Mouse (Mus musculus) forebrain, embryonic 16.5 days (tissue): ENCODE measurements at regions not wholly inside any gene's neighbourhood (a gene's known extent, or its start where the extent isn't known, plus 50 kb on each side); places are given as distances from the start of the nearest gene placed in this dataset.

ENCODE experiments used
- ATAC-seq: fragments of 200-750 bp; cut with Nextera tagmentation; 2 replicates; pipeline ENCODE4 v1.8.0; 2017; ENCODE audit warnings: mild to moderate bottlenecking, moderate library complexity
- H3K27ac ChIP-seq: fragments of 300-500 bp; sonication (generic); 2 replicates; pipeline ENCODE4 v1.5.1; 2014; ENCODE audit warnings: low read length, control low read depth
- H3K27me3 ChIP-seq: fragments of 300-500 bp; sonication (generic); replicated peaks from 2 replicates; pipeline ENCODE4 v1.6.1; 2014; ENCODE audit warnings: low read length; ENCODE audit not compliant: control insufficient read depth, insufficient read depth
- H3K36me3 ChIP-seq: fragments of 300-500 bp; sonication (generic); 2 replicates; pipeline ENCODE4 v1.6.1; 2014; ENCODE audit not compliant: control insufficient read depth, insufficient read depth
- H3K4me1 ChIP-seq: fragments of 300-500 bp; sonication (generic); replicated peaks from 2 replicates; pipeline ENCODE4 v1.6.1; 2014; ENCODE audit warnings: low read length; ENCODE audit not compliant: control insufficient read depth, insufficient read depth
- H3K4me2 ChIP-seq: fragments of 300-500 bp; sonication (generic); 2 replicates; pipeline ENCODE4 v1.6.1; 2014; ENCODE audit warnings: mild to moderate bottlenecking, low read length, control low read depth
- H3K4me3 ChIP-seq: fragments of 300-500 bp; sonication (generic); replicated peaks from 2 replicates; pipeline ENCODE4 v1.5.1; 2014; ENCODE audit warnings: mild to moderate bottlenecking, low read length, control low read depth
- H3K9ac ChIP-seq: fragments of 300-500 bp; sonication (generic); replicated peaks from 2 replicates; pipeline ENCODE4 v1.6.1; 2014; ENCODE audit warnings: low read depth, low read length, control low read depth
- H3K9me3 ChIP-seq: fragments of 300-500 bp; sonication (generic); 2 replicates; pipeline ENCODE4 v1.6.1; 2016; ENCODE audit warnings: low read length; ENCODE audit not compliant: control insufficient read depth
- WGBS: fragments of 180-500 bp; shearing (Covaris S2); extraction: QIAGEN DNeasy Blood & Tissue Kit; methylation state at CpG from one replicate; pipeline ENCODE4 v1.1.7; 2014; 5-methylcytosine and 5-hydroxymethylcytosine counted together

DNA sequence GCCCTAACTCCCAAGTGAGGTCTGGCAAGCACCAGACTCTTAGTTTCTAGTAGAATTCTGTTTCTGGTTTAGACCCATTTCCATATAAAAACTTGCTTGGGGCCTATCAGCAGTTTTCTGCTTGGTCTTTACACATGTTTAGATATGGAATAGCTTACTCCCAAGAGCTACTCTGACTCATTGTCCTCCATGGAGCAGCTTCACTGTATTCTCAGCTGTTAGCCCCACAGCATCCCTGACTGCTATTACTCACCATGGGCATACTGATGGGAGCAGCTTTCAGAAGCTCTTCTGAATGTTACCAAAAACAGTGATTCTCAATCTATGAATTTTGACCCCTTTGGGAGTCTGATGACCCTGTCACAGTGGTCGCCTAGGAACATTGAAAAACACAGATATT lies 630.1 kb upstream of the 4930452B06Rik start:
- ATAC-seq, result no peak
- Histone ChIP-seq H3K27me3 (no peaks in the 10 kb centered on the region), H3K4me1 (no peaks in the 10 kb centered on the region; the same call in 1 of the 2 replicates), H3K4me2 (no peak overlapping the region), H3K9me3 (peaks cover 2% of the 10 kb centered on the region; the same call in 1 of the 2 replicates), H3K4me3 (no peak overlapping the region), H3K27ac (no peak overlapping the region), H3K36me3 (no peaks in the 10 kb centered on the region), H3K9ac (no peak overlapping the region)
- 68% methylated on average over 1 of the region's 1 CpGs for WGBS

DNA sequence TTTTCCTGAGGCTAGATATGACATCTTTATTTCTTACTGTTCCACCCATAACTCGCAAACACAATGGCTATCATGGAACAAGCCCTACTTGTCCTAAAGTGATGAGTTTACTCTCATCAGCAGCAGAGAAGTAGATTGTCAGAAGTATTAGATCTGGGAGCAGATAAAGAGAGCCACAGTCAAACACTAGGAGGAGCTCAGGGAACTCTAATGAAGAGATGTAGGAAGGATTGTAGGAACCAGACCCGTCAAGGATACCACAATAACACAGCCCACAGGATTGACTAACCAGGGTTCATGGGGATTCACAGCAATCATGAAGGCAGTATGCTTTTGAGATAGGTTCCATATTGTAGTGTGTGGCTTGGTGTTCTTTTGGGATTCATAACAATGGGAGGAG lies 628.5 kb upstream of the 4930452B06Rik start:
- Histone ChIP-seq H3K27ac (no peak overlapping the region), H3K27me3 (no peaks in the 10 kb centered on the region), H3K4me2 (no peak overlapping the region), H3K4me3 (no peak overlapping the region), H3K36me3 (no peaks in the 10 kb centered on the region), H3K9ac (no peak overlapping the region), H3K9me3 (no peaks in the 10 kb centered on the region), H3K4me1 (no peaks in the 10 kb centered on the region; the same call in 1 of the 2 replicates)
- ATAC-seq, result no peak
- WGBS, result 83% methylated on average over 2 of the region's 2 CpGs

DNA sequence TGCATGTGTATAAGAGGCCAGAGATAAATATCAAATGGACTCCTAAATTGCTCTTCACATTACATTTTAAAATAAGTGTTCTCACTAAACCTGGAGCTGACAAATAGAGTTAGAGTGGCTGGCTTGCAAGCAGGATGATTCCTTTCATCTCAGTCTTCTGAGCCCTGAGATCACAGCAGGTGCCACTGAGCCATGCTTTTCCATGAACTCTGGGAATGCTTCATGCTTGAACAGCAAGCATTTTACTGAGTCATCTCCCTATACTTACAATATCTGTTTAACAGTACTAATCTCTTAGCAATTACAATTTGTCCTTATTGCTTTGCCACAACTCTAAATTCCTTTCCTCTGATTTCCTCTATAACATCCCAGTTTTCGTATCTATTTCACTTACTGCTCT lies 622.1 kb upstream of the 4930452B06Rik start:
- Histone ChIP-seq H3K4me1 (no peaks in the 10 kb centered on the region; the same call in 1 of the 2 replicates), H3K4me2 (no peak overlapping the region), H3K4me3 (no peak overlapping the region), H3K27ac (no peak overlapping the region), H3K9ac (no peak overlapping the region), H3K36me3 (no peaks in the 10 kb centered on the region), H3K27me3 (no peaks in the 10 kb centered on the region), H3K9me3 (no peaks in the 10 kb centered on the region)
- no peak for ATAC-seq
- WGBS, result 71% methylated on average over 1 of the region's 1 CpGs

DNA sequence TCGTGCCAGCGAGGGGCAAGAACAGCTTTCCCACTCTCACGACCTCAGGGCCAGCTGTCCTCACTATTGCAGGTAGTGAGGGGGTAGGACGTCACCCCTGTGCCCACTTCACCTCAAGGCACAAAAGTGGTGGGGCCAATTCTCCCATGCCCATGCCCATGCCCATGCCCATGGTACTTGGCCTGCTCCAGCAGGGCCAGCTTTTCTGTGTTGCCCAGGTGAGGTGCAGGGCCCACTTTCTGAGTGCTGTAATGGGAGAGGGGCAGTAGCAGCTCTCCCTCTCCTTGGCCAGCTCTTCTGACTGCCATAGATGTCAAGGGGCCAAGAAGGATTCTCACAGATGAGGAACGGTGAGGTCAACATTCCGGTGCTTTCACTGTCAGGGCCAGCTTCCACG lies 619.6 kb upstream of the 4930452B06Rik start:
- WGBS, result 89% methylated on average over 7 of the region's 7 CpGs
- ATAC-seq, result no peak

DNA sequence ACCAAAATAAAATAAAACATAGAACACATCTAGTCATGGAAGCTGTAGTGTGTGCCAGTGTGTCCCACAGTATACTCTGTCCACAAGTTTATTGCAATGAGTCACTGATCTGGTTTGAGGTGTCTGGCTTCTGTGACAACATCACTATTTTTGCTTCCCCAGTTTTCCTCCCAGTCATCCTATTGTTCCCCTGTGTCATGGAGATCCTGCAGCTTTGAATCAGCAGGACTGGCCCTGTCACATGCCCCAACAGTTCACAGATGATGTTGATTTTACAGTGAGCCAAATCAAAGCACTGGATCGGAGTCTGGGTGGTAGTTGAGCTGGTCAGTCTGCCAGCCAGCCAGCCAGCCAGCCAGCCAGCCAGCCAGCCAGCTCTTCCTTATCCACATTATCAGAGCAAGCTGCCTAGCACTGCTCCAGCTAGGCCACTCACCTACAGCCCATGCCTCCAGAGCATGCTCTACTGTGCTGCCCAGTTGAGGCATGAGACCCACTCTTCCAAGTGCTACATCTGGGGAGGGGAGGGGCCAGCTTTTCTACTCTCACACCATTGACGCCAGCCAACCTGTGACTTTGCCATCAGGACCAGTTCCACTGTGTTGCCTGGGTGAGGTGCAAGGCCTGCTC lies 619.1 kb upstream of the 4930452B06Rik start:
- Histone ChIP-seq H3K9ac (no peak overlapping the region), H3K4me2 (no peak overlapping the region), H3K27ac (no peak overlapping the region), H3K27me3 (no peaks in the 10 kb centered on the region), H3K4me1 (no peaks in the 10 kb centered on the region), H3K9me3 (no peaks in the 10 kb centered on the region), H3K36me3 (no peaks in the 10 kb centered on the region), H3K4me3 (no peak overlapping the region)
- WGBS, result 85% methylated on average over 2 of the region's 2 CpGs
- ATAC-seq, result no peak

More for the DNA sequence above, 619.6 kb upstream of the 4930452B06Rik start:
- Histone ChIP-seq H3K9me3 (no peaks in the 10 kb centered on the region), H3K4me2 (no peak overlapping the region), H3K27me3 (no peaks in the 10 kb centered on the region), H3K9ac (no peak overlapping the region), H3K27ac (no peak overlapping the region), H3K4me1 (no peaks in the 10 kb centered on the region), H3K36me3 (no peaks in the 10 kb centered on the region), H3K4me3 (no peak overlapping the region)

DNA sequence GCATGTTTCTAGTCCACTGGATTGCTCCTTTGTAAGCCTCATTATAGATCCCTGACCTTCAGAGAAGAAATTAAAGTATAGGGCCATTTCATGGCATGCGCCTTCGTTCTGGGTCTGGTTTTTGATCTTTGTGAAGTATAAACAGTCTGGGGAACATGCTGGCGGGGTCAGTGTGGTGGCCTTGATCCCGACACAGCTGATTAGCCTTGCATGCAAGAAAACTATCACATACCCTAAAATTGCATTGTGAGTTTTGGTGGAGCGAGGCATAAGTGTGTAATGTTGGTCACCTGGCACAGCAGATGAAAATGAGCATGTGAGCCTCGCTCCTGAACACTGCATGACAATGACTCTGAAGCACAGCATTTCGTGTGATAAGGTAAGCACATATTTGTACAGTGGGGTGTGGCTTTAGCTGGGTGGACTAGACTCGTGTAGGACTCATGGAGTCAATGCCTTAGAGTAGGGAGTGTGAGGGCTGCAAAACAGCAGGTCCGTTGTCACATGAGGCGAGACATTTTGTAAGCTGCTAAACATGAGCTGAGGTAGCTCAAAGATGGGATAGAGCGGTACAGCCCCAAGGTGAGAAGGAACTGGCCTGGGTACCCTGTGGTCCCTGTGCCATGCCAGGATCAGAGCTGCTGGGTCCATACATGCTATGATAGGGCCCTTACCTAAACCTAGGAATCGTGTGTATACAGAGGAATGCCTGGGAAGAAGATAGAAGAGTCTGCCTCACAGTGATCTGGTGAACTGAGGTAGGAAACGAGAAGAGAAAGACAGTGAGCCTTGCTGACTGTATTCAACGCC lies 601.4 kb upstream of the 4930452B06Rik start:
- no peak overlapping the region for H3K9ac ChIP-seq

DNA sequence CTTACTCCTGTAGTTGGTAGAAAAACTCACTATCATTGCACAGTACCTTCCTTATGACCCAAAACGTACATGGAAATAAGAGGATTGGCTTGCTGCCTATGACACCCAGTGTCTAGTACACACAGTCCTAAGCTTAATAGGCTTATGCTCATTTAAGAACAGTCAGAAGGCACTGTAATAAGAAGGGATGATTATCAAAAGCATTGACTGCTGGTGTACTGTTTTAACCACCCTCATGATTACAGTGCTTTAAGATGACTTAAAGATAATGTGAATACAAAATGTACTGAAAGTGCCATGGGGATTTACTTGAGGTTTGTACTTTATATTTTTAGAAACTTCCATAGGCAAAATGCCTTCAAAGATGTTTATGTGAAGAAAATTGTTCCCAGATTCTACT lies 586.0 kb upstream of the 4930452B06Rik start:
- no peaks in the 10 kb centered on the region for H3K27me3 ChIP-seq
- WGBS, result 84% methylated on average over 1 of the region's 1 CpGs
- no peak overlapping the region for H3K9ac ChIP-seq
- ATAC-seq, result no peak
- no peaks in the 10 kb centered on the region for H3K9me3 ChIP-seq
- no peaks in the 10 kb centered on the region for H3K4me1 ChIP-seq
- H3K4me3 ChIP-seq, result no peak overlapping the region
- H3K36me3 ChIP-seq, result no peaks in the 10 kb centered on the region
- H3K4me2 ChIP-seq, result no peak overlapping the region
- no peak overlapping the region for H3K27ac ChIP-seq

More for the DNA sequence above, 601.4 kb upstream of the 4930452B06Rik start:
- Histone ChIP-seq H3K4me1 (no peaks in the 10 kb centered on the region), H3K27ac (no peak overlapping the region), H3K27me3 (no peaks in the 10 kb centered on the region), H3K36me3 (no peaks in the 10 kb centered on the region), H3K4me3 (no peak overlapping the region), H3K4me2 (no peak overlapping the region), H3K9me3 (no peaks in the 10 kb centered on the region)
- 86% methylated on average over 14 of the region's 14 CpGs for WGBS
- ATAC-seq, result no peak

DNA sequence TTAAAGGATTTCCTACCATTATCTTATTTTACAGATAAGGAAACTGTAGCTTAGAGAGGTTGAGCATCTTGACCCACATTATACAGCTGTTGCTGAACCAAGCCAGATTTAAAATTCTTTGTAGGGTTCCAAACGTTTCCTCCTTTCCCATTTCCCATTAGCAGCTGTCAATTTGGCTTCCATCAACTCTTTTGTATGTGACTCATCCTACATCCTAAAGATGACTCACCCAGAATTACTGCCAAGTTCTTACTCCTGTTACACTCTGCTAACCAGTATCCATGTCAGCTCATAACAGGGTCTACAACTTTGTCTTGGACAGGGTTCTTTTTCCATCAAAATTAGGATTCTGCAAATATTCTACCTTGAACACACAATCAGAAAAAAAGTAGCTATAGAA lies 579.2 kb upstream of the 4930452B06Rik start:
- no peak for ATAC-seq
- H3K36me3 ChIP-seq, result no peaks in the 10 kb centered on the region
- 34% methylated on average over 1 of the region's 1 CpGs for WGBS
- H3K9me3 ChIP-seq, result no peaks in the 10 kb centered on the region
- no peak overlapping the region for H3K9ac ChIP-seq
- H3K27ac ChIP-seq, result no peak overlapping the region
- no peaks in the 10 kb centered on the region for H3K27me3 ChIP-seq
- H3K4me3 ChIP-seq, result no peak overlapping the region
- no peaks in the 10 kb centered on the region for H3K4me1 ChIP-seq
- H3K4me2 ChIP-seq, result no peak overlapping the region

DNA sequence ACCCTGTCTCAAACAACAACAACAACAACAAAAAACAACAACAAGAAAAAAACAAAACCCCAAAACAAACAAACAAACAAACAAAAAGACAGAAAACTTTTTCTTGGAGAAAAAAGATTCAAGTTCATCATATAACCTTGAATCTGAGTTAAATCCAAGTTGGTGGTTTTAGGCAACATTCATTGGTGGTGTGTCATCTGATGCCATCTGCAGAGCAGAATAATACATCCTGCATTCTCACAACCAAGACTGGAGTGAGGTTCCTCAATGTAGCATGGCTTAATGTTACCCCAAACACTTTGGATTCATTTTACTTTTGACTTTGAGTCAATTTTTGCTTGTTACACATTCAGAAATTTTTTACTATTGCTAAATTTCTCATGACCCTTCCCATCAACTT lies 577.3 kb upstream of the 4930452B06Rik start:
- no peaks in the 10 kb centered on the region for H3K27me3 ChIP-seq
- no peak overlapping the region for H3K4me3 ChIP-seq
- no peaks in the 10 kb centered on the region for H3K9me3 ChIP-seq
- H3K4me2 ChIP-seq, result no peak overlapping the region
- no peak overlapping the region for H3K27ac ChIP-seq
- no peak for ATAC-seq
- H3K4me1 ChIP-seq, result no peaks in the 10 kb centered on the region
- no peak overlapping the region for H3K9ac ChIP-seq
- no peaks in the 10 kb centered on the region for H3K36me3 ChIP-seq
